Mouse (Mus musculus) left cerebral cortex, postnatal 14 days (tissue): Measurements from ENCODE around the gene Rtn1. TPM values are rescaled to one million over a fixed set of nuclear protein-coding genes. Genes with fewer than 3 reads are reported as not detected.

Experiments used
- DNase-seq, 2 experiments: peaks; one replicate each; pipeline ENCODE4 v3.0.0; 2021 to 2022; ENCODE audit warnings: low spot score in 2 of 2, mixed read lengths in 1 of 2
- intact Hi-C: fragments of 180-260 bp; cut with DNase I; formaldehyde crosslinking; loops from one replicate; pipeline ENCODE4 v1.15.1; 2025
- total RNA-seq, 2 experiments: library from RNA; stranded (reverse); gene quantifications; 2 replicates each; pipeline ENCODE4 v1.2.3; 2021

Gene Rtn1
- total RNA-seq, 2 experiments from 2014 or later: 1,580 to 1,638 TPM

DNA sequence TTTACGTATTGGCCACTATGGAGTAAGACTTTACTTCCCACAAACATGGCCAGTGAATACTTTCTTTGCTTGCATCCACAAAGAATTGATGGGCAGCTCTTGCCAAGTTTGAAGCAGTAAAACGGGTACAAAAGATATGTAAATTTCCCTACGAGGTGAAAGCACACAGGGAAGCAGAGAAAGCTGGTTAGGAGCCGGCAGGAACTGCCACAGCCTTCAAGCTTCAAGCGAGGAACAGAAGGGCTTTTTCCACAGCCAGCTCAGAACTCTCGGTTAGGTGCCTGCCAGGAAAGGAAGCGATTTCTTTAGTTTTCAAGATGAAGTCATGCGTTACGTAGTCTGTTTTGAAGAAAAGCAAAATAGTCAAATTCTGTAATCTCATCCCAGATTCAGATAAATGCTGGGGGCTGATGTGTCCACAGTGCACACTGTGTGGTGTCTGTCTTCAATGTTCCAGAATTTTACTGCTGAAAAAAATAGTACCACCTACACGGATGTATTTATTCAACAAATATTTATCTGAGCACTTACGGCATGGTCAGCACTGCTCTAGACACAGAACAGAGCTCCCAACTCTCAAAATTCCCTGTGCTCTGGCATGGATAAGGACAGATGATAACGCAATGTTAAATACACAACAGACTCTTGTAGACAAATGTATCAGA is 169.5 kb downstream of the Rtn1 start:
- DNase-seq: peak; percentile 66 to 76
- intact Hi-C loops: loop anchor here (5.0 kb wide), 2 partner anchors 48 to 168 kb away; partner anchors contain the start of gene Rtn1

DNA sequence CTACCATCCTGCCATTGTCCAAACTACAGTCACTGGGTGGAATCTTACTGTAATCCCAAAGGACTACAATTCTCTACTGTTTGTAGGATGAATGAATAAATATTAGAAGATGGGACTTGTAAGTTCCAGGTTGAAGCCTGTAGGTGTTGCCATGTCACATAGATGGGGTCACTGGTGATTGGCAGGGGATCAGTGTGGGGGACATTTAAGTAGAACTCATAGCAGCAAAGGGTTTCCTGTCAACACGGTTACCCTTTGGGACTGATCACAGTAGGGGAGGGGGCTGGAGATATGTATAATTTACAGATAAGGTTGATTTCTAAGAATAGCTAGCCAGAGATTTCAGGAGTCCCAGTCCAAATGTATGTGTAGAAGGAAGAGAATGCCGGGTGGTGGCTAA is 171.6 kb downstream of the Rtn1 start:
- intact Hi-C loops: loop anchor here (5.0 kb wide), 2 partner anchors 50 to 170 kb away; partner anchors contain the start of gene Rtn1
- DNase-seq: no peak

DNA sequence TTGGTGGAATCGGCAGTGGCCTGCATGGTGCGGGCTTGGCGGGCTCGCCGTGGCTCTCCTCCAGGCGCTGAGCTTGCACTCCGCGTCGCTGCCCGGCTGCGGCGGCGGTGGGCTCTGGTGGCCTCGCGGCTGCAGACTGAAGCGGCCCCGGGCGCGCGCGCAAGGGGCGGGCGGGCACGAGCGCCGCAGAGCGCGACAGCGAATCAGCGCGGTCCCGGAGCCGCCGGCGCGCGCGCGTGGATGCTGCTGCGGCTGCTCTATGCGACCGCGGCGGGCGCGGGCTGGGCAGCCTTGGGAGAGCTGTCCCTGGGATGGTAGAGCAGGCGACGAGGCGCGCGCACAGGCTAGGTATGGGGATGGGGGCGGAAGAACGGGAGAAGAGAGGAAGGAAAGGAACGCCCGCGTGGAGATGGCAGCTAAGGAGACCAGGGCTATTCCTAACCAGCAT is 172.3 kb downstream of the Rtn1 start:
- intact Hi-C loops: loop anchor here (5.0 kb wide), 2 partner anchors 51 to 171 kb away; partner anchors contain the start of gene Rtn1

DNA sequence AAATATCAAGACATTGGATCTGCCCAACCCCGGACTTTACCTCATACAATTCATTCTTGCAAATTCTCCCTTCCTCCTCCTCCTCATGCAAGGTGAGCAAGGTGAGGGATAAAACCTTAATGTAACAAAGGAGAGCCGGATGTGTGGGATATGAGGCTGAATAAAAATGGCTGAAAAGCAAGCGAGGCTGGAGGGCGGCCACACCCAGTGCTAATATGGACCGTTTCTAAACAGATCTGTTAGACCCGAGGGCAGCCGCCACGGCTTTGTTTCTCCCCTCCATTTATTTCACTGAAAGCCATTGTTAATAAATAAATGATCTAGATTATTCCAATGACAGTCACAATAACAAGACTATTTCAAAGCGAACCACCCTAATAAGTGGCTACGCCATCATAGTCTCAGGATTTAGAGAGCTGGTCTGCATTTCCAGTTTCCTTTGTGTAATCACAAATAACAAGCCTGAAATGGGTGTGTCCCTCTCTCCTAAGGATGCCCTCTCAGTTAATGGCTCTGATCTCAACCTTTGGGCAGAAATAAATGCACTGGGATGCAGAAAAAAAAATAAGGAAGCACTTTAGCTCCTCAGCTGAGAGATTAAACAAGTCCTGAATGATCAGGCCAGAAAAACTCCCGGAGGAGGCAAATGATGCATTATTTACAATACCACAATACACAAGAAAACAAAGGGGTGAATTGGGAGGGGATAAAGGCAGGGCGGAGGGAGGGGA is 173.1 kb downstream of the Rtn1 start:
- DNase-seq: peak in 1 of 2 experiments; percentile 46

More for the DNA sequence above, 172.3 kb downstream of the Rtn1 start:
- DNase-seq: peak; percentile 90 to 93

DNA sequence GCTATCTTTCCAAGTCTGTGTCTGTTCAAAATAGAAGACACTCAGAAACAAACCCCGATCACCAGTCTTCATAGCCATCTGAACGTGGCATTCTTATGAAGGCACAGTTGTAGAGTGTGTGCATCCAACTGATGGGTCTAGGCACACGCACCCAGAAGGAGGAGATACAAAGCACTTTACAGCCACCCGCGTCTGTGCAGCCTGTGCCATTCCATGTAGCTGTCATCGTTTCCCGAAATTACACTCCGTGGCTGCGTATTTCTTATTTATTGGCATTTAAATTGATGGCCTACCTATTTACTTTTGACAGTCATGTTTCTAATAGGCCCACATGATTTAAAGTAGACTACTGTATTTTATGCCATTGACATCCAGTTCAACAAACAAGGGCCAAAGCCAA is 173.9 kb downstream of the Rtn1 start:
- no peak for DNase-seq
- intact Hi-C loops: loop anchor here (5.0 kb wide), 2 partner anchors 52 to 172 kb away; partner anchors contain the start of gene Rtn1

More for the DNA sequence above, 173.1 kb downstream of the Rtn1 start:
- intact Hi-C loops: loop anchor here (5.0 kb wide), 2 partner anchors 52 to 172 kb away; partner anchors contain the start of gene Rtn1

DNA sequence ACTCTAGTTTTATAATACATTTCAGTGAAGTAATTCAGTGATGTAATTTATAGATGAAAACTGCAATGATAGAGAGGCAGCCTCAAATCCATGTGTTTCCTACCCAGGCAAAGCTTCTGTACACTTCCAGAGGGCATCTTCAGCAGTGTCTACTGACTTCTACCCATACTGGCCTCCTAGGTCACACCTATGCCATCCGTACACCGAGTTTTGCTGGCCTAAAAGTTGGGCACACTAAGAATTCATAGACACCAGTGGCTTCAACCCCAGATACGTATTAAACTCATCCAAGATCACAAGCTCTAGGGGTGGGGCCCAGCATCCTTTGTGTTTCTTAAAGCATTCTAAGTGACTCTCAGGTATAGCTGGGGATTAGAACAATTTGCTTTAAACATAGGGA is 174.7 kb downstream of the Rtn1 start:
- intact Hi-C loops: no loop called here
- no peak for DNase-seq

DNA sequence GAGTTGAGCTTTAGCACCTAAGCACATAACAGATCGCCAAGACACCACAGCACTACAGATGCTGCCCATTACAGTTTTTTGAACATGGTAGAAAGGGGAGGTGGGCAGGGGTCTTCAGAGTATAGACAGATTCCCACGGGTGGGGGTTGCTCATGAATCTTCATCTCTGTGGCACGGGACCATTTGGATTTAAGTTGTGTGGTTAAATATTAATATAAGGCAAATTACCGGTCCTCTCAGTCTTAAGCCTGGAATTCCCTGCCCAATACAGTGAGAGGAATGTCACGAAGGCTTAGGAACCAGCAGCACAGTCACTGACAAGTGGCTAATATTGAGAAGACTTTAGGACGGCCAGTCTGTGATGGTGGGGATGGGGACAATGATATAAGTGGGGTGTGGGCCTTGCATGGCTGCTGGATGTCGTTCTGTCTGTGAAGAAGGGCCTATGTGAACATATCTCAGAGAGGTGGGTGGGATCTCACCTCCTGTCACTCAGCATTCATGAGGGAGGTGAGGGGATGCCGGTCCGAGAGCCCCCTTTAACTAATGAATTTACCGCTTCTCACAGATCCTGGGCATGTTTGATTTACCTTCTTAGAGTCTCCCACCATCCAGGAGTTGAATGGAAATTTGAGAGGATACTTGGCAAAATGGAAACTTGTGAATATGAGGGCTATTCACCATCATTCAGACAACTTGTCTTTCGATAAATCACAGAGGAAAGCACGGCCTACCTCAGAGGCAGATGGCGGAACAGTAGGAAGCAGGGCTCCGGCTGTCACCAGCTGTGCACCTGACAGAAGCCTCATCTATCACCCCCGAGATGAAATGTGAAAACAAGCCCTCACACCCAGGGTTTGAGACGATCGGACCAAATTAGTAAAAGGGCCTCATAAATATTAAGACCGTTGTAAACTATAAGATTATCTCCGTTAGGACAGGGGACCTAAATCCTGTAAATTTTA is 175.7 kb downstream of the Rtn1 start:
- intact Hi-C loops: no loop called here

DNA sequence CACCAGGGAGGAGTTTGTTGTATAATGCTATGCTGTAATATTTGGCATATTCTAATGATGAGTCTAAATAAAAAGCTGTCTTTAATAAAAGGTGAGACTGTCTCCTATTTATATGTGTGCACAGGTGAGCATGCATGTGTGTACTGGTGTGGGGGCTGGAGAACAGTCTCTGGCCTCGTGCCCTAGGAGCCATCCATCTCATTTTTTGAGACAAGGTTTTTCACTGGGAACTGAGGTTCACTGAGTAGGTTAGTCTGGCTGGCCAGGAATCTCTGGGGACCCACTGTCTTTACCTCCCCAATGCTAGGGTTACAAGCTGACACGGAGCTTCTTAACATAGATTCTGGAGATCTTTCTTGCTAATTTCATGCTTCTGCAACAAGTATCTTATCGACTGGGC is 176.7 kb downstream of the Rtn1 start:
- no peak for DNase-seq
- intact Hi-C loops: no loop called here

More for the DNA sequence above, 175.7 kb downstream of the Rtn1 start:
- DNase-seq: no peak

DNA sequence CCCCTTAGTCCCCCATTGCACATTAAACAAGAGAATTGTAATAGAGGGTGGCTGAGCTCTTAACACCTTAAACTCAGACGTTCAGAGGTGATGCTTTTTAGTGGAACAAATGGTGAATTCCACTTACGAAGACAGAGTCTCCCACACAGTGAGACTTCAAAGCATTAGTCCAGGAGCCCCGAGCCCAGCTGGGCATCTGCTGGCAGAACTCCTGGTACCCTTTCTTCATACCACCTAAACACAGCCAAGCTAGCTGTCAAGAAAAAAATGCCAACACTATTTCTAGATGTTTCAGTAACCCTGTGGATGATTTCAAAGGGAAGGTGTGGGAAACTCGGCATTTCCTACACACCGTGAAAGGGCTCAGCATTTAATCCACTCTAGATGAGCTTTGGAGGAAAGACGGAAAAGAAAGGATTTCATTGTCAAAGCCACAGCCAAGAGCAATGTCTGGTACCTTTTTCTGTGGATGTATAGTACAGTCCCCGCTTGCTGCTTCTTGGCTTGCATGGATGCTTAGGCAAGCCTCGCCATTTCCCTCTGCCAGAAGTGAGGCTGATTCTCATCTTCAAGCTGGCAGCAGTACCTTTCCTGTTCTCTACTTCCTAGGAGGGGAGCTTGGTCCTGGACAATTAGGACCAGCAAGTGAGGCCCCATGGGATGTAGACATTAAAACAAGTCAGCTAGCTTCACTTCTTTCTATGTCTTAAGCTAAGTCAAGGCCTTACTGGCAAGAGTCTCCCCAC is 179.2 kb downstream of the Rtn1 start:
- no peak for DNase-seq
- intact Hi-C loops: no loop called here

DNA sequence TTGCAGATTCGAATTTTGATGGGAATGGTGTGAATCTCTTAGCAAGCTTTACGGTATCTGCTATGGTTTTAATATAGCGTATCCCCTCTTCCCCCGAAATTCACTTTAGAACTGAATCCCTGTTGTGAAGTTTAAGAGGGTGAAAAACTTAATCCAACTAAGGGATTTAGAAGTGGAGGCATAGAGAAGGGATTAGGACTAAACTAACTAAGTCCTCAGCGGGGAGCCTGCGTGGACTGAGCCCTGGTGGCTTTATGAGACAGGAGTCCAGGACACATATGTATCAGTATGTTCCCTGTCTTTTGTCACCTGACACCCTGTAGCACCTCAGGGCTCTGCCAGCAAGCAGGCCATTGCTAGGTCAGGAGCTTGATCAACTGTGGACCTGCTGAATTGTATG is 181.1 kb downstream of the Rtn1 start:
- no peak for DNase-seq
- intact Hi-C loops: no loop called here

DNA sequence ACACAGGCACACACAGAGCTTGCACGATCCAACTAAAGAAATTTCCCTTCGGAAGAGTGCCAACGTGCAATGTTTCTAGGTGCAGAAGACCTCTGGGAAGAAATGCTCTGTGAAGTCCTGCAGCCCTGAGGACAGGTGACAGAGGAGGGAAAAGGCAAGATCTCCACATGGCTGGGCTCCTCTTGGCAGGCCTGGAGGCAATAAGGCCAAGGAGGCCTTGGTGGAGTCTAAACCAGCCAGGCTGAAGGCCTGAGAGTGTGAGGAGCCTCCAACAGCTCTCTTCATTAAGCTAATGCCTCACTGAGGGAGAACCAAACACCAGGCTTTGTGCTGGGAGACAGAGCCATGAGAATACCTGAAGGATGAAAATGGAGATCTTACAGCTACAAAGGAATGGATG is 183.5 kb downstream of the Rtn1 start:
- DNase-seq: no peak
- intact Hi-C loops: no loop called here

DNA sequence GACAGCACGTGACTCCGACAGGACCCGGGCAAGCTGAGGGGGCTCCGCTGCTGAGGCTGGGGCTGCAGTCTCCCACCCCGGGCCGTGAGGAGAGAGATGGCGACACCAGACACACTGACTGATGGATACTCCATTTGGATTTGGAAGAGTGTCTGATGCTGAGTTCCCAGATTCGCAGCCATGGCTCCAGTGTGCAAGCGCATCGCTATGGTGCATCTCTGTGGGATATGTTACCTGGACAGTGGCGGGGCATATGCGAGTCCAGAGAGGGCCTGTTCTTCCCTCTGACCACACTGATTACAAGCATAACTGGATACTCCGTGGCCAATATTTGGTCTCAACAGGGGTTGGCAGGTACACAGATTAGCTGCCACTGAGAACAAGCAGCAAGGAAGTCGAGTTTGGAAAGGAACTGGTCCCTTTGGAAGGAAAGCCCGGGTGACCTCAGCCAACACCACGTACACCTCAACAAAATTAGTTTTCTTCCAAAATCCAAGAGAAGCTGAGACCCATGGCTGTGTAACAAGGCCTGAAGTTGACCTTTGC is 185.2 kb downstream of the Rtn1 start:
- DNase-seq: no peak
- intact Hi-C loops: no loop called here

DNA sequence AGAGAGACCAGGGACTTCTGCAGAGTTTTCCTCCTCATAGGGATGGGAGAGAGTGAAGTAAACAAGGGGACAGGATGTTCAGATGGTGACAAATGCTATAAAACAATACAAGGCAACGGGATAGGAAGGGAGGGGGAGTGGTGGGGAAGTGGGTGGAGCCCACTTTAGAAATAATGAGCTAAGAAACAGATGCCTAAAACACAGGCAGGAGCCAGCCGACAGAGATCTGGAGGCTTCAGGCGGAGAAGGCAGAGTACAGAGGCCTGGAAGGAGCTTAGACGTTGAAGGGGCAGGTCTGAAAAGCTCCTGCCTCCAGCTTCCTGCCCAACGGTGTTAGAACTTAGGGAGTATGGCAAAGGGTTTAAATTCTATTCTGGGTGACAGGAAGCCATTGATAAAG is 195.3 kb downstream of the Rtn1 start:
- intact Hi-C loops: no loop called here

DNA sequence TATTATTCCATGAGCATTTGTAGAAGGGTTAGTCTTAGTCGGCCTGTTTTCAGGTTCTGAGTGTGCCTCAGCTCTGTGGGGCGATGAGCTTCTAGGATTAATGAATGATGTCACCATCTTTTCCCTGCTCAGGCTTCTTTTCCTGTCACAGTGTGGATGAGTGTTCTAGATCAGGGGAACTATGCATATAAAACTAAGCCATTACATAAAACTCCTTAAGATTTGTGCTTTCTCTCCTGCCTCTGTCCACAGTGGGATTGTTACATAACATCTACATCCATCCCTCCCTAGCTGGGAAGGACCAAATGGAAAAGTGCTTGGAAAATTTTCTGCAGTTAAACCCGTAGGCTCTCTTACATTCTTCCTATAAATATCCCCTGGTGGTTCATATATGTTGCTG is 208.0 kb downstream of the Rtn1 start:
- intact Hi-C loops: no loop called here
- DNase-seq: no peak

More for the DNA sequence above, 195.3 kb downstream of the Rtn1 start:
- no peak for DNase-seq

DNA sequence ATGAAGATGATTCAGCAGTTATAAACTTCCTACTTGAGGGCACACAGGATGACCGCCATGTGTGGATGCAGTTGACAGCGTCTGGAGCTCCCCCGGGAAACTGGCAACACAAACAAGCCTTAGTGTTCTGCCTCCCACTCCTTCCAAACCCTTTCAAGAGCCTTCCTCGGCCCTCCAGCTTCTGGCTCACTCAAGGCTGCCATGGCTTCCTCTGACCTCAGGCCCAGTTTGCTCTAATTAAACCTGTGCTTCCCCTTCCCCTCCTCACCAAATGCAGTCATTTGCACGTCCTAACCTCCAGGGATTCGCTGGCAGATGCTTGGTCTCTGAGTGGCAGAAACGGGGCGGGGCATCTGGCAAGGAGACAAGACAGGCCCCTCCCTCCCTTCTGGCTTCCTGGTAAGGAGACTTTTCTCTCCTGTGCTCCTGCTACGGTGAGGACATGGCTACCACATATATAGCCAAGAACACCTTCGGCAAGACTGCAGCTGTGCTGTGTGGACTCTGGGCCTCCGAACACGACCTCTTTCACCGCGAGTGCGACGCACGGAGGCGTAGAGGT is 210.8 kb downstream of the Rtn1 start:
- intact Hi-C loops: loop anchor here (5.0 kb wide), 1 partner anchor 76 kb away; no protein-coding TSS in a partner anchor
- no peak for DNase-seq

DNA sequence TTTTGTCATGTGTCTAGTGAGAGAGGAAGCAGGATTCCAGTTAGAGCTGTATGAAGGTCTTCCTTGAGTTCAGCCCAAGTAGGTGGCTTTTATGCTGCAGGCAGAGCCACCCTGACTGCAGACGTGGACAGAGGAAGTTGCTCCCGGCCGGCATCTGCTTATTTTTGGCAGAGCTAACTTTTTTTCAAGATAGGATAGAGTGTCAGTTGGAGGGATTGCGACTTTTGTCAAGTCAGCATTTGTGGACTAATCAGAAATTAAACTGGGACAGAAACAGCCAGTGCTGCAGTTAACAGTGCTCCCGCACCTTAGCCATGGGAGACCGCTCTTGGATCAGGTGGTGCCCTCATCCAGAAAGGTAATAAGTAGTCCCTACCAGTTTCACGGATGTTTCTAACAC is 211.4 kb downstream of the Rtn1 start:
- DNase-seq: no peak
- intact Hi-C loops: loop anchor here (5.0 kb wide), 1 partner anchor 75 kb away; no protein-coding TSS in a partner anchor

DNA sequence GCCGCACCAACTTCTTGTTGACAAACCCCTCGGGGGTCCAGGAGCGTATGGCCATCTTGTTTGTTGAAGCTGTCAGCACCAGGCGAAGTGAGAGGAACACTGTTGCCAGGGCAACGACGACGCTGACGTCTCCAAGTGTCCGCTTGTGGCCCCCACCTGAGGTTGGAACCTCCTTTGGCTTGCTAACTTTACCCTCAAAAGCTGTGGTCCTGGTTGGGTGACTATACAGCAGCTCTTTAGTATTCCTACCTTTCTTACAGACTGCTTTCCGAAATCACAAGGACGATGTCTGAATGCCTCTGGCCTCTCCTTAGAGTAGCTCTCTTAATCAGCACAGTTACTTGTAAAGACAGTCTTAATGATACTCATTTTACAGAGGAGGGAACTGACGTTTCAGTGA is 223.9 kb downstream of the Rtn1 start, which contains the start of gene Ccdc175:
Gene Ccdc175 (minus strand): TSS at position 101 of the 400 bp plus-strand sequence.
- intact Hi-C loops: no loop called here

DNA sequence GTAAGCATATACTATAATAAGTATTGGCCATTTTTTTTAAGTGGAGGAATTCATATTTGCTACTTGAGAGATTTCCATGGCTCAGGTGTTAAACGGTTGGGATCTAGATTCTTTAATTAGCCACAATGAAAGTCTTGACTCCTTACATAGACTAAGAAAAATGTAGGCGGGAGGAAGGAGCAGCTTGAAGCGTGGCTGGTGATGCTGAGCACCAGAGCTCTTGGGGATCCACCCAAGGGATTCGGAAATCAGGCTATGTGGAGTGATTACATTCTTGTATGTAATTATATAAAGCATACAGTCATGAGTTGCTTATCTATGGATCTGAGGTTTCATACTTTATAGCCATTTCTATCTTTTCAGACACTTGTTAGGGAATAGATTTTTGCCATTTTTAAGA is 229.3 kb downstream of the Rtn1 start:
- DNase-seq: peak in 1 of 2 experiments; percentile 40

More for the DNA sequence above, 223.9 kb downstream of the Rtn1 start, which contains the start of gene Ccdc175:
- no peak for DNase-seq

More for the DNA sequence above, 229.3 kb downstream of the Rtn1 start:
- intact Hi-C loops: no loop called here
